Mouse (Mus musculus) intestine, postnatal 0 days (tissue): ENCODE results near the gene Scg5. TPM values are rescaled to one million over a fixed set of nuclear protein-coding genes. Genes with fewer than 3 reads are reported as not detected.

Experiments
- ATAC-seq: fragments of 200-750 bp; cut with Nextera tagmentation; 2 replicates; pipeline ENCODE4 v1.8.0; 2017; ENCODE audit warnings: mild to moderate bottlenecking, moderate TSS enrichment, moderate library complexity
- H3K27ac ChIP-seq: fragments of 300-500 bp; sonication (generic); 2 replicates; pipeline ENCODE4 v1.5.1; 2014; ENCODE audit warnings: mild to moderate bottlenecking, low read depth, low read length, moderate library complexity
- H3K27me3 ChIP-seq: fragments of 300-500 bp; sonication (generic); replicated peaks from 2 replicates; pipeline ENCODE4 v1.6.1; 2014; ENCODE audit warnings: low read length, mixed read lengths; ENCODE audit not compliant: control insufficient read depth, insufficient read depth
- H3K36me3 ChIP-seq: fragments of 300-500 bp; sonication (generic); 2 replicates; pipeline ENCODE4 v1.6.1; 2014; ENCODE audit warnings: mild to moderate bottlenecking, moderate library complexity; ENCODE audit not compliant: control insufficient read depth, insufficient read depth
- H3K4me1 ChIP-seq: fragments of 300-500 bp; sonication (generic); replicated peaks from 2 replicates; pipeline ENCODE4 v1.6.1; 2014; ENCODE audit warnings: antibody characterized with exemption, low read length, mixed read lengths; ENCODE audit not compliant: control insufficient read depth, insufficient read depth
- H3K4me2 ChIP-seq: fragments of 300-500 bp; sonication (generic); replicated peaks from 2 replicates; pipeline ENCODE4 v1.6.1; 2014; ENCODE audit warnings: low read depth, mild to moderate bottlenecking, moderate library complexity
- H3K4me3 ChIP-seq: fragments of 300-500 bp; sonication (generic); 2 replicates; pipeline ENCODE4 v1.5.1; 2014; ENCODE audit warnings: low read depth, low read length
- H3K9ac ChIP-seq: fragments of 300-500 bp; sonication (generic); 2 replicates; pipeline ENCODE4 v1.6.1; 2014; ENCODE audit warnings: mild to moderate bottlenecking, low read depth, low read length
- H3K9me3 ChIP-seq: fragments of 300-500 bp; sonication (generic); 2 replicates; pipeline ENCODE4 v1.6.1; 2016; ENCODE audit warnings: mixed run types; ENCODE audit not compliant: control insufficient read depth
- CTCF ChIP-seq: sonication (generic); IDR thresholded peaks from 2 replicates; pipeline ENCODE4 v1.5.1; 2016; ENCODE audit warnings: low read depth, mild to moderate bottlenecking, control low read depth, antibody characterized with exemption, moderate library complexity
- WGBS: fragments of 180-500 bp; shearing (Covaris S2); extraction: QIAGEN DNeasy Blood & Tissue Kit; methylation state at CpG from one replicate; pipeline ENCODE4 v1.1.7; 2014; 5-methylcytosine and 5-hydroxymethylcytosine counted together
- polyA plus RNA-seq: library from polyadenylated mRNA; unstranded; fragments of >200 nt; fragmentation: Nextera tagmentation; extraction: Ambion mirVana; gene quantifications from 2 replicates; pipeline ENCODE4 v1.2.1, GENCODE M21; 2015

The Scg5 gene
- polyA plus RNA-seq, 1 experiment from 2014 or later, result 18.0 TPM

GRCm38 (mm10) chr2:113728581-113728980 lies 100.3 kb downstream of the Scg5 start:
- ATAC-seq, result no peak
- TF ChIP-seq CTCF, result no peak
- Histone ChIP-seq H3K4me3 (no peak overlapping the region), H3K9ac (no peak overlapping the region), H3K9me3 (no peaks in the 10 kb centered on the region), H3K27me3 (no peaks in the 10 kb centered on the region), H3K4me1 (no peaks in the 10 kb centered on the region), H3K27ac (no peak overlapping the region), H3K36me3 (no peaks in the 10 kb centered on the region), H3K4me2 (no peak overlapping the region)
- 82% methylated on average over 3 of the region's 3 CpGs for WGBS

Other genes with a start within 250 kb of the Scg5 start
- 11.0 and 15.8 TPM in 2 replicates for gene Grem1, start 70.5 kb downstream of the Scg5 start, polyA plus RNA-seq
- gene Arhgap11a, start 19.5 kb upstream of the Scg5 start, polyA plus RNA-seq, result 7.1 and 7.5 TPM in 2 replicates
- gene Gjd2, start 184.5 kb upstream of the Scg5 start, polyA plus RNA-seq, result 0.44 and 0.51 TPM in 2 replicates
- 7.9 and 10.2 TPM in 2 replicates for gene Actc1, start 224.4 kb upstream of the Scg5 start, polyA plus RNA-seq